Mouse (Mus musculus) intestine, postnatal 0 days (tissue): ENCODE measurements around the gene Tmem117. TPM values are rescaled to one million over a fixed set of nuclear protein-coding genes. Genes with fewer than 3 reads are reported as not detected.

Source experiments
- ATAC-seq: fragments of 200-750 bp; cut with Nextera tagmentation; 2 replicates; pipeline ENCODE4 v1.8.0; 2017; ENCODE audit warnings: mild to moderate bottlenecking, moderate TSS enrichment, moderate library complexity
- H3K27ac ChIP-seq: fragments of 300-500 bp; sonication (generic); 2 replicates; pipeline ENCODE4 v1.5.1; 2014; ENCODE audit warnings: mild to moderate bottlenecking, low read depth, low read length, moderate library complexity
- H3K27me3 ChIP-seq: fragments of 300-500 bp; sonication (generic); replicated peaks from 2 replicates; pipeline ENCODE4 v1.6.1; 2014; ENCODE audit warnings: low read length, mixed read lengths; ENCODE audit not compliant: control insufficient read depth, insufficient read depth
- H3K36me3 ChIP-seq: fragments of 300-500 bp; sonication (generic); 2 replicates; pipeline ENCODE4 v1.6.1; 2014; ENCODE audit warnings: mild to moderate bottlenecking, moderate library complexity; ENCODE audit not compliant: control insufficient read depth, insufficient read depth
- H3K4me1 ChIP-seq: fragments of 300-500 bp; sonication (generic); replicated peaks from 2 replicates; pipeline ENCODE4 v1.6.1; 2014; ENCODE audit warnings: antibody characterized with exemption, low read length, mixed read lengths; ENCODE audit not compliant: control insufficient read depth, insufficient read depth
- H3K4me2 ChIP-seq: fragments of 300-500 bp; sonication (generic); replicated peaks from 2 replicates; pipeline ENCODE4 v1.6.1; 2014; ENCODE audit warnings: low read depth, mild to moderate bottlenecking, moderate library complexity
- H3K4me3 ChIP-seq: fragments of 300-500 bp; sonication (generic); 2 replicates; pipeline ENCODE4 v1.5.1; 2014; ENCODE audit warnings: low read depth, low read length
- H3K9ac ChIP-seq: fragments of 300-500 bp; sonication (generic); 2 replicates; pipeline ENCODE4 v1.6.1; 2014; ENCODE audit warnings: mild to moderate bottlenecking, low read depth, low read length
- H3K9me3 ChIP-seq: fragments of 300-500 bp; sonication (generic); 2 replicates; pipeline ENCODE4 v1.6.1; 2016; ENCODE audit warnings: mixed run types; ENCODE audit not compliant: control insufficient read depth
- CTCF ChIP-seq: sonication (generic); IDR thresholded peaks from 2 replicates; pipeline ENCODE4 v1.5.1; 2016; ENCODE audit warnings: low read depth, mild to moderate bottlenecking, control low read depth, antibody characterized with exemption, moderate library complexity
- whole genome bisulfite sequencing: fragments of 180-500 bp; shearing (Covaris S2); extraction: QIAGEN DNeasy Blood & Tissue Kit; methylation state at CpG from one replicate; pipeline ENCODE4 v1.1.7; 2014; 5-methylcytosine and 5-hydroxymethylcytosine counted together
- polyA plus RNA-seq: library from polyadenylated mRNA; unstranded; fragments of >200 nt; fragmentation: Nextera tagmentation; extraction: Ambion mirVana; gene quantifications from 2 replicates; pipeline ENCODE4 v1.2.1, GENCODE M21; 2015

Gene Tmem117
- polyA plus RNA-seq, 1 experiment from 2014 or later, result 2.7 TPM

- Histone ChIP-seq H3K9ac (peak within 1 kb of the TSS; percentile 99), H3K27ac (peak within 1 kb of the TSS; percentile 91), H3K9me3 (no peaks in the 10 kb centered on the region), H3K4me1 (no peaks in the 10 kb centered on the region), H3K4me2 (peak within 1 kb of the TSS; percentile 61), H3K36me3 (peaks cover 17% of the 10 kb centered on the region), H3K4me3 (peak within 1 kb of the TSS; percentile 100), H3K27me3 (no peaks in the 10 kb centered on the region)
- WGBS, result under 1% methylated on average over 57 of the region's 70 CpGs
- ATAC-seq, result peak; percentile 97
- peak; percentile 57 for TF ChIP-seq CTCF
Measured at GRCm38 (mm10) chr15:94589219-94590075, 39.6 kb upstream of the Tmem117 start, which contains the start of gene Twf1. TSS of gene Twf1 (minus strand) at chr15:94589889.

DNA sequence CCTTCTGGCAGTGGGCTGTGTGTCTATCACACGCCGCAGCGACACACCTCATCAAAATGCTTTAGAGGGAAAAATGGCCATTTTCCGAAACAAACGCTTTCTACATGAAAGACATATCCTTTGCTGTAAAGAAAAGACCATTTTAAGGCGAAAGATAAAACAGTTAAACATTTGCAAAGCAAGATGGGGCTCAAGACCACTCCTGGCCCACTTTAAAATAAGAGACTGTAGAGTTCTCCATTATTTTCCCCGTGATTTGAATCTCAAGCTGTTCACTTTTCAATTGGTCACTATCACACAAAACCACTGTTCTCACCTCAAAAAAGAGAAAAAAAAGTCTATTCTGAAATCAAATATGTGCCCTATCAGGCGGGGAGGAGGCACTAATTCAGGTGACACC, 38.9 kb upstream of the Tmem117 start:
- no peak for TF ChIP-seq CTCF
- Histone ChIP-seq H3K4me3 (peak overlapping the region; percentile 100), H3K9ac (no peak overlapping the region; the same call in 1 of the 2 replicates), H3K4me2 (peak overlapping the region; percentile 60), H3K27ac (0 out of 2 replicates have a peak overlapping the region, but pooled peaks have one; percentile 15), H3K27me3 (no peaks in the 10 kb centered on the region), H3K36me3 (peaks cover 10% of the 10 kb centered on the region), H3K9me3 (no peaks in the 10 kb centered on the region), H3K4me1 (no peaks in the 10 kb centered on the region)
- peak; percentile 0; the same call in 1 of the 2 replicates for ATAC-seq
- 13% methylated on average over 8 of the region's 8 CpGs for WGBS

- TF ChIP-seq CTCF, result no peak
- Histone ChIP-seq H3K27ac (no peak overlapping the region), H3K4me3 (no peak overlapping the region)
Measured at GRCm38 (mm10) chr15:94591356-94591755, 37.7 kb upstream of the Tmem117 start.

DNA sequence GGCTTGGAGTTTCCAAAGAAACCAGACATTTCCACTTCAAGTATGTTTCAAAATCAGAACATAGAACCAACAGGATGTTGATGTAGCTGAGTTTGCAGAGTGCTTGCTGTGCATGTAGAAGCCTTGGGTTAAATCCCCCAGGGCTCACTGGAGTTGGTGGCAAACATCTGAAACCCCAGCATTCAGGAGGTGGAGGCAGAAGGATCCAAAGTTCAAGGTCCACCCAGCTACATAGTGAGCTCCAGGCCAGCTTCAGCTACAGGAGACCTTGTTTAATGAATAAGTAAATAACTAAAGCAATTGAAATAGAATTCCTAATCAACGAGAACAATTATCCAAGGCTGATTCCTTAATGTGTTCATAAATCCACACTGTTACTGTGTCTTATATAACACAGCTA, 35.4 kb upstream of the Tmem117 start:
- Histone ChIP-seq H3K4me1 (no peaks in the 10 kb centered on the region), H3K36me3 (no peaks in the 10 kb centered on the region), H3K27ac (no peak overlapping the region), H3K4me2 (no peak overlapping the region), H3K9me3 (no peaks in the 10 kb centered on the region), H3K27me3 (no peaks in the 10 kb centered on the region), H3K9ac (no peak overlapping the region), H3K4me3 (no peak overlapping the region)
- TF ChIP-seq CTCF, result no peak
- peak; percentile 29 for ATAC-seq
- 51% methylated on average over 1 of the region's 1 CpGs for WGBS

More at GRCm38 (mm10) chr15:94591356-94591755, 37.7 kb upstream of the Tmem117 start:
- Histone ChIP-seq H3K9ac (no peak overlapping the region), H3K4me2 (no peak overlapping the region), H3K36me3 (no peaks in the 10 kb centered on the region; the same call in 1 of the 2 replicates), H3K9me3 (no peaks in the 10 kb centered on the region), H3K4me1 (no peaks in the 10 kb centered on the region), H3K27me3 (no peaks in the 10 kb centered on the region)
- no peak for ATAC-seq
- WGBS, result 46% methylated on average over 4 of the region's 4 CpGs

DNA sequence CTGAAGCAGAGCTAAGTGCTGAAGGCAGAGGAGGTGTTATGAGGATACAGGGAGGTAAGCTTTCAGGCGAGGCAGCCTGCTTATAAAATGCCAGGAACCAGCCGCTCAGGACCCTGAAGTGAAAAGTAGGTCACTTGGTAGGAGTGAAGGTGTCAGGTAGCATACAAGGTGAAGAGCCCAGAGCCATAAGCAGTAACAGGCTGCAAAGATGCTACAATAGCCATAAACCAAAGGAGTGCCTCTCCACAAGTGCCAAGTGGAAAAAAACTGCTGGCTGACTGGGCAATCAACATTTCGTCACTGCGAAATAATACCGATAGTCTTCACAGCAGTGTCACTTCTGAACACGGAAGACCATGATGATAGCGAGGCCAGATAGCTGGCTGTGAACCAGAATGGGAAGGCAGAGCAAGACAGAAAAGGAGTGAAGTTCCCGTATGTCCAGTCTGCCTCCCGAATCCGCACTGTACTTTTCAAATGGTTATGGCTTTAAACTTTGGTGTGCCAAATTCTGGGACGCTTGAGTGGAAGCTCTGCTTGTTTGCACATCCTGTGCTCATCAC, 28.8 kb upstream of the Tmem117 start:
- H3K36me3 ChIP-seq, result no peaks in the 10 kb centered on the region
- WGBS, result 58% methylated on average over 11 of the region's 11 CpGs
- no peak for TF ChIP-seq CTCF
- no peak overlapping the region for H3K4me2 ChIP-seq
- H3K4me3 ChIP-seq, result no peak overlapping the region
- no peak overlapping the region for H3K27ac ChIP-seq
- no peaks in the 10 kb centered on the region for H3K4me1 ChIP-seq
- no peak overlapping the region for H3K9ac ChIP-seq
- ATAC-seq, result peak; percentile 64; the same call in 1 of the 2 replicates
- no peaks in the 10 kb centered on the region for H3K9me3 ChIP-seq
- H3K27me3 ChIP-seq, result no peaks in the 10 kb centered on the region

- Histone ChIP-seq H3K27me3 (no peaks in the 10 kb centered on the region), H3K9me3 (no peaks in the 10 kb centered on the region), H3K27ac (no peak overlapping the region), H3K36me3 (no peaks in the 10 kb centered on the region), H3K4me2 (no peak overlapping the region), H3K9ac (no peak overlapping the region), H3K4me3 (no peak overlapping the region), H3K4me1 (no peaks in the 10 kb centered on the region)
- ATAC-seq, result peak; percentile 63
- TF ChIP-seq CTCF, result peak; percentile 81
- WGBS, result 17% methylated on average over 3 of the region's 3 CpGs
Measured at GRCm38 (mm10) chr15:94601339-94601738, 27.7 kb upstream of the Tmem117 start.
